Mouse (Mus musculus): ENCODE measurements around the gene Lfng.

GRCm38 (mm10) chr5:140634798-140635722 lies 27.9 kb downstream of the Lfng start:
- TF ChIP-seq POLR2A (IDR thresholded peaks at IDR 0.05; ENCODE audit: low read depth, low read length): no peak
- no peak for TF ChIP-seq TCF12 (IDR thresholded peaks at IDR 0.05; ENCODE audit: low read depth, low read length)
- TF ChIP-seq CTCF (conservative IDR thresholded peaks at IDR 0.05 in 1 of 2, IDR thresholded peaks at IDR 0.05 in 1 of 2; ENCODE audit: low read depth in 2 of 2, low read length in 2 of 2): no peak
- no peak for TF ChIP-seq KAT2A (IDR thresholded peaks at IDR 0.05; ENCODE audit: insufficient replicate concordance, low read length)
- TF ChIP-seq UBTF (IDR thresholded peaks at IDR 0.05; ENCODE audit: low read depth, low read length): no peak
- no peak for TF ChIP-seq ZNF384 (IDR thresholded peaks at IDR 0.05; ENCODE audit: low read depth, low read length)
- no peak for TF ChIP-seq RAD21 (IDR thresholded peaks at IDR 0.05; ENCODE audit: low read depth, low read length)
- TF ChIP-seq RCOR1 (conservative IDR thresholded peaks at IDR 0.05; ENCODE audit: low read depth, low read length): no peak
- no peak for TF ChIP-seq EP300 (IDR thresholded peaks at IDR 0.05; ENCODE audit: low read length)
- TF ChIP-seq HCFC1 (IDR thresholded peaks at IDR 0.05; ENCODE audit: low read depth, low read length): no peak

All from CH12.LX (cell line).